Mouse (Mus musculus) ES-Bruce4 (cell line): ENCODE results near the gene Plpp2.

Experiments used
- CTCF ChIP-seq: IDR thresholded peaks from one replicate; pipeline ENCODE4 v1.8.1; 2011; ENCODE audit warnings: low read depth, low read length
- EP300 ChIP-seq: IDR thresholded peaks from 2 replicates; pipeline ENCODE4 v1.6.1; 2011; ENCODE audit warnings: low read depth, low read length; ENCODE audit not compliant: insufficient read depth
- POLR2A ChIP-seq: IDR thresholded peaks from one replicate; pipeline ENCODE4 v1.8.1; 2011; ENCODE audit warnings: low read length; ENCODE audit not compliant: insufficient read depth

DNA sequence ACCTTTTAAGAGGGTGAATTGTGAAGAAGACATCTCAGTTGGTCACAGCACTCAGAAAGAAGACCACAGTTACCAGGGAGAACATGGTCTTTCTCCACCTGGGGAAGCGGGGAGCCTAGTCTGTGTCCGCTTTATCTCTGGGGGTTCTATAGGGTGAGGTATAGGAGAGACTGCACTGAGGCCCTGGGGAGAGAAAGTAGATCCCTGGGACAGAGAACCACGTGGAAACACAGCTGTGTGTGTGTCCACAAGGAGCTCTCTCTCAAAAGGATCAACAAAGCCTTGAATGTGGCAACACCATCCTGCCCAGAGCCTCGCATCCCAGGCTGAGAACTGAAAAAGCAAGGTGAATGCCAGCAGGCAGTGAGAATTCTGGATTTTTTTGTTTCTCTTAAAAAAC, 43.8 kb upstream of the Plpp2 start:
- TF ChIP-seq CTCF = no peak
- no peak for TF ChIP-seq EP300
- TF ChIP-seq POLR2A = no peak
